Mouse (Mus musculus) layer of hippocampus, postnatal 25 days (tissue): Measurements from ENCODE around the gene Cisd3. TPM values are rescaled to one million over a fixed set of nuclear protein-coding genes. Genes with fewer than 3 reads are reported as not detected.
A peak's percentile ranks its signal among the peaks of the same experiment; 100 is the strongest.
"Not testable (repeated sequence)": the region's sequence is repeated elsewhere in the genome, so short reads cannot be mapped to it uniquely, and the experiment has no call there.

Experiments
- DNase-seq, 2 experiments: peaks; one replicate each; pipeline ENCODE4 v3.0.0; 2022; ENCODE audit warnings: mixed read lengths in 2 of 2, low spot score in 1 of 2; ENCODE audit errors: extremely low spot score in 1 of 2
- total RNA-seq, 2 experiments: library from RNA; stranded (reverse); gene quantifications; 2 replicates each; pipeline ENCODE4 v1.2.3; 2021

Cisd3 gene
- total RNA-seq, 2 experiments from 2014 or later: 47.0 to 55.1 TPM

DNA sequence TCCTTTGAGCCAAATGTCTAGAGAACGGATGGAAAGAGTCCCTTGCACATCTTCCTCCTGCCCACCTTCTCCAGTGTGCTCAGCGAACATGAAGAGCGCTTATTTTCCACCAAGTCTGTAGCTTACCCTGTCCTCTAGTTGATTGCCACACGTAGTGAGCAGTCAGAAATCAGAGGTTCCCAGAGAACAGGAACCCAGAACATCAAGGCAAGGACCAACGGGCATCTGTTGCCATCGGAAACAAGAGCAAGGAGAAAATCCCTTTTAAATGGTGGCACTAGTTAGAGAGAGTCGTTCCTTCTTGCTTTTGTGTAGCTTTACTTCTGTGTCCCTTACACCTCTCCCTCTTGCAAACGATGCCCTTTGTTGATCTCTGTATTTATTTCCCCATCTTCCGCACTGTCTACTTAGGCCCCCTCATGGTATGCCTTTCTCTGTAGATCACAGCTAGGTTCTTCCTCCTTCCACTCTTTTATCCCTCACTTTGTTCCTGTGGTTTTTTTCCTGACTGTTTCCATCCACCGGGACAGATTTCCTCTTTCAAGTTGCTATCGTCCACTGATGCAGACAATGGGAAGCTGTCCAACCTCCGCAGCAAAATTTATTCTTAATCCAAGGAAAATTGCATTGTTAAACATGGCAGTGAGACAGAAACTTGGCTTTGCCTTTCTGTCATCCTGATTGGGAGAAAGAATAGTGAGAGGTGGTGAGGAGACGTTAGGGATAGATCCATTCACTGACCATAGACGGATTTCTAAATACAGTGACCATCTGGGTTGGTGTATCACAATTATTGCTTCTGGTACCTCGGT lies 16.2 kb downstream of the Cisd3 start:
- no peak for DNase-seq

DNA sequence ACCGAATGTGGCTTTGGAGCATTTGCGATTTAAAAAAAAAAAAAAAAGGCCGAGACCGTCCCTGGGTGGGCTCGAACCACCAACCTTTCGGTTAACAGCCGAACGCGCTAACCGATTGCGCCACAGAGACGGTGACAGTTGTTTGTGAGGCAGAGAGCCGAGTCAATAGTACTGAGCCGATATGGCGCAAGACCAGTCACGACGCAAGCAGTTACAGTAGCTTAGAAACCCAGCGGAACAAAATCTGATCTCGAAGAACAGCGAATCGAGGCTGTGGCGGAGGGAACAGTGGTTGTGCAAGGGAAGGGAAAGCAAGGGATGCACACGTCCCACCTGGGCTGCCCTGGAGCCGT lies 16.7 kb downstream of the Cisd3 start:
- DNase-seq: peak; percentile 94 to 95

DNA sequence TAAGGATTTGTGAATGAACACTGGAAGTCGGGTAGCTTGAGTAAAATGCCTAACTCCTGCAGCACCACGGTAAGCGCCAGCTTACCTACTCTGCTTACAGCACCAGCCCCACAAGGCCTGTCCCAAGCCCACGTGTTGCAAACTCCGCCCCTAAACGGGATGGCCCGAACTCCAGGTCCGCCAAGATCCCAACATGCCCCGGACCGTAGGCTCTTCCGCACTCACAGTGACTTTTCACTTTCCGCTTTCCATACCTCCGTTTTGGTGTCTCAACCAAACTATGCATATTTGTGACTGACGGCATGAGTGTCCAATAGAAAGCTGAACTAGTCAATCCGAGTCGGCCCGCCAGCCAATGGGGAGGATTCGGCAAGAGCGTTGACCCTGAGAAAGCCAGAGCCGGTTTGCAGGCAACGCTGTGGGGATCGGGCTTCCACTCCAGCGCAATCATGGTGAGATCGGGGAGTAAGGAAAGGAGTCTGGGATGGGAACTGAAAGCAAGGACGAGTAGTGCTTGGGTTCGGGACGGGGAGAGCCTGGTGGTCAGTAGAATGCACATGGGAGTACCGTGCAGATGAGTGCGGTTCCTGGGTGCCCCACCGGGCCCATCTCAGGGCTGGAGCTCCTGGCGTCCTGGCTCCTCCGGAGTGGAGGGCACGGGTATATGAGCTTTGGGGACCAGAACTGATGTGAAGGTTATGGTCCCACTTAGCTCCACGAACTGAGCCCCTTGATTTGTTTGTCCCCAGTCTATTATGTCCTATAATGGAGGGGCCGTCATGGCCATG lies 17.6 kb downstream of the Cisd3 start, which contains the start of gene Psmb3:
TSS of gene Psmb3 (plus strand) at position 361 of the 788 bp plus-strand sequence.
- peak; percentile 92 to 98 for DNase-seq

DNA sequence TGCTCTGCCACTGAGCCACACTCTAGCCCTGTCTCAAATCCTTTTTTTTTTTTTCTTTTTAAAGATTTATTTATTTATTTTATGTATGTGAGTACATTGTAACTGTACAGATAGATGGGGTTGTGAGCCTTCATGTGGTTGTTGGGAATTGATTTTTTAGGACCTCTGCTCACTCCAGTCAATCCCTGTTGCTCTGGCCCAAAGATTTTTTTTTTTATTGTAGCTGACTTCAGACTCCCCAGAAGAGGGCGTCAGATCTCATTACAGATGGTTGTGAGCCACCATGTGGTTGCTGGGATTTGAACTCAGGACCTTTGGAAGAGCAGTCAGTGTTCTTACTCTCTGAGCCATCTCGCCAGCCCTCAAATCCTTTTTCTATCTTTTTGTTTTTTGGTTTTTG lies 24.4 kb downstream of the Cisd3 start:
- DNase-seq: not testable (repeated sequence)

DNA sequence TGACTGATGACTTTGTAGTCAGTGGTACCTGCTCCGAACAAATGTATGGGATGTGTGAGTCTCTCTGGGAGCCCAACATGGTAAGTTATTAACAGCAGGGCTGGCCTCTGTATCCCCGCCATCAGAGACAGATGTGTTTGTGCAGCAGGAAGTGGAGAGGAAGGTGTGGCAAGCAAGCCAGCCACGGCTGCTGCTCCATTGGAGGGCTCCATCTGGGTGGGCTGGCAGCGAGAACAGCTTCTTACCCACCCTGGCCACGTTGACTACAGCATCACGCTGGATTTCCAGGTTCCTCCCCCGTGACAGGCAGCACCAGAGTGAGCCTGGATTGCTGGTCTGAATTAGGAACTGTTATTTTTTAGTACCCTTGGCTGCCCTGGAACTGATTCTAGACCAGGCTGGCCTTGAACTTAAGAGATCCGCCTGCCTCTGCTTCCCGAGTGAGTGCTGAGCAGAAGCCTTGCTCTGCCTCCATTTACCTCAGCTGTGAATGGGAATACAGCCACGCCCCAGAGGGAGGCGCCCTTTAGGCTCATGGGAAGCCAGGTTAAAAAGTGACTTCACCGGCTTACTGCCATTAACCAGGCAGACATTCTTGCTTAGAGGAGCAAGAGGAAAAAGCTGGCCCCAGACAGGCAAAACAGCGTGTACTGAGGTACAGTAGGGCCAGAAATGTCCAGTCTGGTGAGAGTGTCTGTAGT lies 25.7 kb downstream of the Cisd3 start:
- no peak for DNase-seq

DNA sequence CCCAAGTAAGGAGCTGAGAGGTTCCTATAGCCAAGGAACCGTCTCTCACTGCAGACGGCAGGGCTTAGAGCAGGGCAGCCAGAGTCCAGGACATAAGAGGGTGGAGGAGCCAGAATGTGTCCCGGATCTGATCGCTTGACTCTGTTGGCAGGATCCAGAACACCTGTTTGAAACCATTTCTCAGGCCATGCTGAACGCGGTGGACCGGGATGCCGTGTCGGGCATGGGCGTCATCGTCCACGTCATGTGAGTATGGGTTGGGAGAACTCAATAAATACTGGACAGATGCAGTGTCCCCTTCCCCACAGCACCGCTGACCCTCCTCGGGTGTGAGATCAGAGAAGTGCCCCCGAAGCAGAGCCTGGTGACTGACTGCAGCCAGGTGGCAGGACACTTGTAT lies 26.7 kb downstream of the Cisd3 start:
- DNase-seq: no peak

DNA sequence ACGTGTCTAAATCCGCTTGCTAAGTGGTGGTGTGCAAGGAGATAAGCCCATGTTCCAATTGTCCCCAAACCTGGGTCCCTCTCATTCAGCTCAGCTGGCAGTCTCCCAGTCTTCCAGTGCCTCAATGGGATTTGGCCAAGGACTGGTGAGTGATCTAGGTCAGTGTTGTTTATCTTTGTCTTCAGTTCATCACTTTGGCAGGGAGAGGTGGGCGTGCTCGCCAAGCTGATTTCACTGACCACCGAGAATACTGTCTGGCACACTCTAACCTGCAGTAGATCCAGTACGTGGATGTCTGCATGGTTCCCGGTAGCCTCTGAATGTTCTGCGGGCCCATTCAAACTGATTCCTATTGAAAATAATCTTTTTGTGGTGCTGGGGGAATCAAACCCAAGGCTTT lies 28.3 kb downstream of the Cisd3 start:
- DNase-seq: no peak

DNA sequence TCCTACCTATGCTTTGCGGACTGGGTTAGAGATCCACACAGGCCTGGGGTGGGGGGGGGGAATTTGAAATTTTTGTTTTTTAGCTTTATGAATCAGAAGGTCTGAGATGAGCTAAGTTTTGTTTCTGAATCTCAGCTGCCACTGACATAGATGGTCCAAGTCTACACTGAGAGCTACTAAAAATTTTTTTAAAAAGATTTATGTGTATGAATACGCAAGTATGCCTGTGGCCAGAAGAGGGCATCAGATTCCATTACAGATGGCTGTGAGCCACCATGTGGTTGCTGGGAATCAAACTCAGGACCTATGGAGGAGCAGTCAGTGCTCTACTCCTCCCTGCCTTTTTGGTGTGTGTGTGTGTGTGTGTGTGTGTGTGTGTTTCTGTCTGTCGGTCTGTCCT lies 28.7 kb downstream of the Cisd3 start:
- DNase-seq: no peak

DNA sequence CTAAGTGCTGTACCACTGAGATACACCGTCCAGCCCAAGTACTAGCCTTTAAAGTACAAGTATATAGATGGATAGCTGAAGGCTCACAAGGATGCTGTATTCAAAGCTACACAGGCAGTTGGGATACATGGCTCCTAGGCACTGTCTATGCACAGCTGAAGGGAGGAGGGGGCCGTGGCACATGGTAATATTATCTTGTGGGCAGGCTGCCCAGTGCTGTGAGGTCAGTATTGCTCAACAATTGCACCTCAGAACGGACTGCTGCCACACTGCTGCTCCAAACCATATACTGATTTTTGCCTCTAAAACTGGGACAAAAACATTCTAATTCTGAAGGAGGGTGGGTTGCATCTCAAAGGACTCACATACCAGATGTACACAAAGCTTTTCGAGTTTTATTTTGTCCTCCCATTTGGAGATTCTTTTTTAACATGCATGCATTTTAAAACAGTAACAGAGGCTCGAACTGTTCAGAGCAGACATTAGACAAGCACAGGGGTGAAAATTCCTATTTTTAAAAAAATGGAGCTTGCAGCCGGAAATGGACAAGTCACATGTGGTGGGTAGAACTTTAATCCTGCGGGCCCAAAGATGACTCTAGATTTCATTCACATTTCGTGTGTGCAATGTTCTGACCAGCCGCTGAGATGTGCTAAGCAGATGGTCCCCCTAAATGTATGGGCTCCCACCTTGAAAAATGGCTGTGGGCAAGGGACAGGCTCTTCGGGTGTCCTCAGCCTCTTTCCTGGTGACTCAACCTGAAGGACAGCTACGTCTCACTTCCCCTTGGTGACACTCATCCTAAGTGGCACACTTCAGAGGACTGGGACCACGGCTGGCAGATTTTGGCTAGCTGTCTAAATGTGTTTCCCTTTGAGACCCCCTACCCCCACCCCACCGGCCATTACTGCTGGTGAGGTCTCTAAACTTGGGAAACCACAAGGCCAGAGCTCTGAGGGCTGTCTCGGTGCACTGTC lies 29.4 kb downstream of the Cisd3 start:
- DNase-seq: no peak

DNA sequence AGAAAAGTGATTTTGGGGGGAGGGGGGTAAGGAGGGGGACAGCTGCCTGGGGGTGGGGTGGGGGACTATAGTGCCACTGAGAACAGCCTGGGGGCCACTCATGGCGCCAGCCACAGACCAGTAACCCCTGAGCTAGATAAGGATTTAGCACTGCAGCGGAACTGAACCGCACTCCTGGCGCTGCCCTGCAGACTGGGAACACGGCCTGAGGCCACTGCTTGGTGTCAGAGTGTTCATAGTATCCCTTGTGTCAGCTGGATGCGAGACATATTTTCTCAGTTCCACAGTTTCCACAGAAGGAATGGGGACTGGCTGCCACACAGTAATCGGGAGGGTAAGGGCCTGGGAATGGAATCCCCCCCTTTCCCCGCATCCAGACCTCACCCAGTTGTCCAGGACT lies 30.4 kb downstream of the Cisd3 start:
- no peak for DNase-seq

DNA sequence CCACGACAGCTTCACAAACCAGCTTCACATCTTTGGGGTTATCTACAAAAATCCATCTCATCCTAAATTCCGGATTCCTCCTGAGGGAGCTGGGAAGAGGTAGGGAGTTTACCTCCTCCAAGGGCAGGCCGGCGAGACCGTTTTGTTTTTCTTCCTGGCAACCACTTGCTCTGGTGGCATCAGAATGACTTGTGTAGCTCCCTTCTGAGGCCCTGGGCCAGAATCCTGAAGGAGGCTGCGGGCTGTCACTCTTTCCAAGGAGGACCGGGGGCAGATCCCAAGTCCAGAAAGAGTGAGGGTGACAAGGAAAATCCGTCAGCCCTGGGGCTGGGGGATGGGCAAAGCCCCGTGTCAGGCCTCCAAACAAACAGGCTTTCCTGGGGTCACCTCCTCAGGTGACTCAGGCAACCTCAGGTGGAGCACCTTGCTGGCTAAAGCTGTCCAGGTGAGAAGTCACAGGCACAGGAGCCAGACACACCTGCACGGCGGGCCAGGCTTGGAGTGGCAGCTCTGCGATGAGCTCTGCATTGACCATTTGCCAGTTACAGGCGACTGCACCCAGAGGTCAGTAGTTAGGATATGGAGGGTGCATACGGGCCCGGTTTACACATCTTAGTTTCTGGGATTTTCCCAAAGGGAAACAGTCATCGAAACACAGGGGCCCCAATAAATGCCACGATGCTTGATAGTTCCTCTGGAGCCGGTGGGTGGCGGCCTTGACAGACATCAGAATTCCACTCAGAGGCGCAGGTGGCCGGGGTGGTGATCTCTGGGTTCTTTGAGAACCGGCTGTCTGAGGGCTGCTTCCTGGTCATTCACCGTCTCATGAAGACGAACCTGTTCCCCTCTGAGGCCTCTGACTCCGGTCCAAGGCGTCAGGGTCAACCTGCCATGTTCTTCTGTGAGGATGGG lies 32.0 kb downstream of the Cisd3 start:
- DNase-seq: no peak

DNA sequence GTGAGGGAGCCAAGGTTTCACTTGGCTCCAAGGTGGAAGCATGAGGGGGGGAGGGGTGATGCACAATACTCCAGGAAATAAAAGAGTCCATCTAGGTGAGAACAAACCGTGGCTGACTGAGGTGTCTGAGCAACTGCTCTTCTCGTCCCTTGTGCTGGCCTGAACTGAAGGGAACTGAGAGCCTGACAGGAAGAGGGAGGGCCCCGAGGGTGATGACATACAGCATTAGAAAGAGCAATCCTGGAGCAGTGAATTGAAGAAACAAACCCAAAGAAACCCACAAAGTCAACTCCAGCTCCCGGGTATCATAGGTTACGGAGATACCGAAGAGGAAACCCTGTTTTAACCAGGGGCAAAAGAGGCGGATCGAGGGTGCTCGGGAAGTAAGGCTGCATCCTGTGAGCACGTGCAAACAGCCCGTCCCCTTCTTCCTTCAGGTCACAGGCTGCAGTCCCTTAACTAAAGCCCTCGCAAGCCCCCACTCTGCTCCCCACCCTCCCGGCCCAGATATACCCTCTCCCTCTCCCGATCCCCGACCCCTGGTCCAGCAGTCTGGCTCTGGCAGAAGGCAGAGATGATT lies 32.7 kb downstream of the Cisd3 start:
- no peak for DNase-seq

DNA sequence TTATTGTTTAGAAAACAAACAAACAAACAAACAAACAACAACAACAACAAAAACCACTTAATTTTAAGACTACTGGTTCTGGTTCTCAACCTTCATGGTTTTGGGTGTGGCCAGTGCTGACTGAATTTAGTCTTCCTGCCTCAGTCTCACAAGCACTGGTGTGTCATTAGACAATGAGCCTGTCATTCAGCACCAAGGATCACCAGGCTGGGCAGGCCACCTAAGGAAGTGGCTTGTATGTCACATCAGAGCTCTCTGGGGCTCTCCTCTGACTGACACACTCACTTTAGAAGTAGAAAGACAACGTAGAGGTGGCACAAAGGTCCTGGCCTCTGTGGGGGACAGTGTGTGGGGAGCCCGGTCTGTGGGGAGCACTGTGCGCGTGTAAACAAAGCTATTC lies 33.4 kb downstream of the Cisd3 start:
- DNase-seq: no peak

DNA sequence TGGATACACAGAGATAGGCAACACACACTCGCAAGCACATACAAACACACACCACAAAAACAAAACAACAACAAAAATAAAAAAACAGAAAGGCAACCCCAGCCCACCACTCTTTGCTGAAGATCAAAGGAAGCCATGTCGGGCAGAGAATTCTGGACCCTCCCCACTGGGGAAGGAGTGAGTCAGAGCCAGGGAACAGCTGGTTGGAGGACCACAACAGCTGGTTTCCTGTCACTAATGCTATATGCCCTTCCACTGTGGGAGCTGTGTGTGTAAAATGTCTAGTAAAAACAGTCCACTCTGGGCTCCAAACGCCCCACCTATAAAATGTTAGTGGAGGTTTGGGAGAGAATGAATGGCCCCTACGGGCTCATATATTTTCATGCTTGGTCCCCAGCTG lies 35.7 kb downstream of the Cisd3 start:
- no peak for DNase-seq

DNA sequence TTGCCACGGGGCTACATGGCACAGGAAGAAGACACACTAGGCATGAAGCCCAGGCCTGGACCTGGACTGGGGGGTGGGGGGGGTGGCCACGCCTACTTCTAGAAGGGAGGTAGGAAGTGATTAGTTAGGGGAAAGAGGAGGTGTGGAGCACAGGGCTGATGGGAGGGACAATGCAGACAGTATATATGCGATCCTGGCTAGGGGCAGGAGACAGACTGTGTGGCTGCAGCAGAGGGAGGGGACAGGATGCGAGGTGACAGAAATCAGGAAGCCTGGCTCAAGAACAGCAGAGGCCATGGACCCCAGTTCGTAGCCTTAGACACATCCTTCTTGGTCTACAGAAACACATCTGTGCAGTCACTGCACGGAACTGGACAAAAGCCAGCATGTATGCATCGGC lies 38.1 kb downstream of the Cisd3 start:
- DNase-seq: no peak

DNA sequence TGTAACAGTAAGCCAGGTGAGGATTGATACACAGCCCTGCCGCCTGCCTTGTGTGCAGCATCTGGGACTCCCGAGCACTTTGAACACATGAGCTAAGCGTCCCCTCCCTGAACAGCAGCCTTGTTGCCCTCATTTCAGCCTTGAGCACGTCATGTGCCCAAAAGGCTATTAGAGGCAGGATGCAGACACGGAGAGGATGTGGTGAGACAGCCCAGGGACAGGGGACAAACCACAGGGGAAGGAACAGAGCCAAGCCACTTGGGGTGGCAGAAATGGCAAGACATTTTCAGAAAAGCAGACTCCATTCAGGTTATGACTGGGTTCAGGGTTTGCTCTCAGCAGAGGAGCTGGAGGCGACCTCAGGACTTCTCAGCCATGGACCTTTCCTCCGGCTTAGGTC lies 42.7 kb downstream of the Cisd3 start:
- no peak for DNase-seq

DNA sequence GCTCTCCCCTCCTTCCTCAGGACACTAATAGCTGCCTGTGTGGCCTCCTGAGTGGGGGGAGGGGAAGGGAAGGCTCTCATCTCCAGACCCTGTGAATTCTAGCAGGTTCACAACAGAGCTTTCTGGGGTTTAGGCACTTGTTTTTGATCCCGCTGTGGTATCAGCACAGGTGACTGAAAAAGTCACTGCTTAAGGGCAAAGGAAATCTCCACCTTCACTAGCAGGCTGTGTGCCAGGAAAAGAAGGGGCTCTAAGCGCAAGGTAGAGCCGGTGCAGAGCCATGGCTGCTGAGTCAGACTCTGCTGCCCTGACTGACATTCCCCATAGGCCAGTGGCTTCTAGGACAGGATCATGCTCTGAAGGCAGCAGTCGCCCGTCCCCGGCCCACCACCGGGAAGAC lies 43.1 kb downstream of the Cisd3 start:
- DNase-seq: no peak

DNA sequence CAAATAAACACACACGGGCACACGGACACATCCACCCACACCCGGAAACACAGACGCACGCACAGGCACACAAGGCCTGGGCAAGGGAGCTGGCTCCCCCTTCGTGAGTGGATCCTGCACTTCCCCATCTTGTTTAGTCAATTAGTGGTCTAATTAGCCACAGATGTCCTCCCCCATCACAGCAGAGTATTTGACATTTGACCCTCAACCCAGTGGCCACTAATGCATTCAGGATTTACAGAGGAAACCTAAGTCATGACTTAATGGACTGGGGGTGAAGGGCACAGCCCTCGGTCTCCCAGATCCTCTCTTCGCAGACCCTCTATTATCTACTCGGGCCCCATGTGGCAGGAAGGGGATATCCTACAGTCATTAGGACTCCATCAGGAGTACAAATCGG lies 48.1 kb downstream of the Cisd3 start:
- no peak for DNase-seq

DNA sequence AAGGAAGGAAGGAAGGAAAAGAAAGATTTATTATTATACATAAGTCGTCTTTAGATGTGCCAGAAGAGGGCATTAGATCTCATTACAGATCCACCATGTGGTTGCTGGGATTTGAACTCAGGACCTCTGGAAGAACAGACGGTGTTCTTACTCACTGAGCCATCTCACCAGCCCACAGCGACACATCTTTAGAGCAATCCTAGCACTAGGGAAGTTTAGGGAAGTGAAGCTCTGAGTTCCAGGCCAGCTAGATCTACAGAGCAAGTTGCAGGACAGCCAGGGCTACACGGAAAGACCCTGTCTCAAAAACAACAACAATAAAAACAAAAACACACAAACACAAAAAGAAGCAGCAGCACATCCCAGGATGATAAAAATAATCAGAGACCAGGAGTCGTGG lies 49.2 kb downstream of the Cisd3 start:
- not testable (repeated sequence) for DNase-seq
